Mouse (Mus musculus): ENCODE results near the gene Uchl4.
"Not testable (repeated sequence)": the region's sequence is repeated elsewhere in the genome, so short reads cannot be mapped to it uniquely, and the experiment has no call there.

Gene Uchl4

GRCm38 (mm10) chr9:64234768-64235435, at the start of gene Uchl4:
Gene Uchl4, plus strand, starts transcription at chr9:64235201.
- DNase-seq (ENCODE audit: low spot score) = no peak

GRCm38 (mm10) chr9:64193879-64194278, 41.1 kb upstream of the Uchl4 start:
- no peak for DNase-seq (ENCODE audit: low spot score)

GRCm38 (mm10) chr9:64195554-64195953, 39.4 kb upstream of the Uchl4 start:
- no peak for DNase-seq (ENCODE audit: low spot score)

- no peak for DNase-seq (ENCODE audit: low spot score)
Observed at GRCm38 (mm10) chr9:64197524-64197923, 37.5 kb upstream of the Uchl4 start.

- DNase-seq (ENCODE audit: low spot score) = no peak
Observed at GRCm38 (mm10) chr9:64198068-64198762, 36.8 kb upstream of the Uchl4 start.

- not testable (repeated sequence) for DNase-seq (ENCODE audit: low spot score)
Observed at GRCm38 (mm10) chr9:64198763-64199418, 36.1 kb upstream of the Uchl4 start.

GRCm38 (mm10) chr9:64199897-64200296, 35.1 kb upstream of the Uchl4 start:
- no peak for DNase-seq (ENCODE audit: low spot score)

- DNase-seq (ENCODE audit: low spot score) = no peak
Observed at GRCm38 (mm10) chr9:64202331-64202730, 32.7 kb upstream of the Uchl4 start.

- no peak for DNase-seq (ENCODE audit: low spot score)
Observed at GRCm38 (mm10) chr9:64202866-64203265, 32.1 kb upstream of the Uchl4 start.

GRCm38 (mm10) chr9:64207509-64208084, 27.4 kb upstream of the Uchl4 start:
- DNase-seq (ENCODE audit: low spot score) = no peak

- DNase-seq (ENCODE audit: low spot score) = no peak
Observed at GRCm38 (mm10) chr9:64214452-64214851, 20.5 kb upstream of the Uchl4 start.

- no peak for DNase-seq (ENCODE audit: low spot score)
Observed at GRCm38 (mm10) chr9:64216090-64216489, 18.9 kb upstream of the Uchl4 start.

- DNase-seq (ENCODE audit: low spot score) = no peak
Observed at GRCm38 (mm10) chr9:64216641-64217040, 18.4 kb upstream of the Uchl4 start.

- no peak for DNase-seq (ENCODE audit: low spot score)
Observed at GRCm38 (mm10) chr9:64217887-64218286, 17.1 kb upstream of the Uchl4 start.

GRCm38 (mm10) chr9:64219305-64219704, 15.7 kb upstream of the Uchl4 start:
- DNase-seq (ENCODE audit: low spot score) = no peak

GRCm38 (mm10) chr9:64219772-64220420, 15.1 kb upstream of the Uchl4 start:
- no peak for DNase-seq (ENCODE audit: low spot score)

GRCm38 (mm10) chr9:64220603-64221002, 14.4 kb upstream of the Uchl4 start:
- DNase-seq (ENCODE audit: low spot score) = no peak

GRCm38 (mm10) chr9:64221480-64221879, 13.5 kb upstream of the Uchl4 start:
- DNase-seq (ENCODE audit: low spot score) = no peak

- DNase-seq (ENCODE audit: low spot score) = no peak
Observed at GRCm38 (mm10) chr9:64222098-64222497, 12.9 kb upstream of the Uchl4 start.

- DNase-seq (ENCODE audit: low spot score) = no peak
Observed at GRCm38 (mm10) chr9:64225805-64226204, 9.2 kb upstream of the Uchl4 start.

- no peak for DNase-seq (ENCODE audit: low spot score)
Observed at GRCm38 (mm10) chr9:64227736-64228135, 7.3 kb upstream of the Uchl4 start.

GRCm38 (mm10) chr9:64228972-64229371, 6.0 kb upstream of the Uchl4 start:
- DNase-seq (ENCODE audit: low spot score) = no peak

Data from urinary bladder, postnatal 25 days (tissue).